Mouse (Mus musculus) CH12.LX (cell line): ENCODE data around the gene Gm21992. TPM values are rescaled to one million over a fixed set of nuclear protein-coding genes. Genes with fewer than 3 reads are reported as not detected.

Experiments used
- DNase-seq: peaks from one replicate; pipeline ENCODE4 v3.0.0-alpha.2; 2013; ENCODE audit errors: extremely low read depth
- H3K27ac ChIP-seq: 2 replicates; pipeline ENCODE4 v1.5.1; 2012; ENCODE audit warnings: low read depth, mild to moderate bottlenecking, control low read depth, moderate library complexity; ENCODE audit not compliant: insufficient read depth
- H3K27me3 ChIP-seq: replicated peaks from 2 replicates; pipeline ENCODE3; 2012; ENCODE audit warnings: inconsistent platforms
- H3K36me3 ChIP-seq, 2 experiments: replicated peaks in 1 of 2; 2 replicates each; pipeline versions ENCODE3 to v1.6.1; 2012; ENCODE audit warnings: inconsistent platforms in 1 of 2, low read length in 1 of 2, mild to moderate bottlenecking in 1 of 2, mixed read lengths in 1 of 2, moderate library complexity in 1 of 2; ENCODE audit not compliant: control insufficient read depth in 1 of 2, insufficient read depth in 1 of 2
- H3K4me1 ChIP-seq, 2 experiments: 2 replicates each; pipeline ENCODE4 v1.6.1; 2012; ENCODE audit warnings: inconsistent platforms in 1 of 2, moderate library complexity in 1 of 2; ENCODE audit not compliant: insufficient read depth in 2 of 2, control insufficient read depth in 1 of 2
- H3K4me2 ChIP-seq: 2 replicates; pipeline ENCODE4 v1.6.1; 2012; ENCODE audit warnings: low read depth, mild to moderate bottlenecking, control low read depth; ENCODE audit not compliant: poor library complexity, insufficient read depth, severe bottlenecking
- H3K4me3 ChIP-seq, 3 experiments: fragments of 150-350 bp in 1 of 3; sonication (generic) in 1 of 3; replicated peaks in 1 of 3; 2 replicates each; pipeline versions ENCODE3 to v1.5.1; 2011 to 2012; ENCODE audit warnings: low read depth in 2 of 3, low read length in 2 of 3, mild to moderate bottlenecking in 2 of 3, moderate library complexity in 2 of 3, control low read depth in 1 of 3, improper control_type of control experiment in 1 of 3, inconsistent platforms in 1 of 3, mixed read lengths in 1 of 3; ENCODE audit not compliant: poor library complexity in 1 of 3
- H3K79me2 ChIP-seq: replicated peaks from 2 replicates; pipeline ENCODE4 v1.6.1; 2012; ENCODE audit warnings: mild to moderate bottlenecking, moderate library complexity; ENCODE audit not compliant: control insufficient read depth, poor library complexity, insufficient read depth, severe bottlenecking; ENCODE audit errors: extremely low read depth
- H3K9ac ChIP-seq: 2 replicates; pipeline ENCODE4 v1.6.1; 2012; ENCODE audit warnings: low read depth, mild to moderate bottlenecking, control low read depth, moderate library complexity; ENCODE audit not compliant: insufficient read depth
- H3K9me3 ChIP-seq: replicated peaks from 2 replicates; pipeline ENCODE3; 2012; ENCODE audit warnings: low read length, inconsistent platforms, mixed read lengths
- CHD1 ChIP-seq: IDR thresholded peaks from 2 replicates; pipeline ENCODE4 v1.6.1; 2012; ENCODE audit warnings: low read depth, low read length, improper control_type of control experiment, inconsistent platforms
- EP300 ChIP-seq: IDR thresholded peaks from 2 replicates; pipeline ENCODE4 v1.6.1; 2011; ENCODE audit warnings: low read length, improper control_type of control experiment
- ETS1 ChIP-seq: conservative IDR thresholded peaks from 2 replicates; pipeline ENCODE4 v1.6.1; 2012; ENCODE audit warnings: low read depth, mild to moderate bottlenecking, inconsistent platforms, low read length, improper control_type of control experiment, moderate library complexity
- GABPA ChIP-seq: IDR thresholded peaks from 2 replicates; pipeline ENCODE4 v1.6.1; 2012; ENCODE audit warnings: low read depth, low read length, improper control_type of control experiment, inconsistent platforms; ENCODE audit not compliant: insufficient replicate concordance
- JUN ChIP-seq: IDR thresholded peaks from 2 replicates; pipeline ENCODE4 v1.6.1; 2011; ENCODE audit warnings: low read depth, mild to moderate bottlenecking, low read length, improper control_type of control experiment, moderate library complexity; ENCODE audit not compliant: insufficient read depth
- JUND ChIP-seq: conservative IDR thresholded peaks from 2 replicates; pipeline ENCODE4 v1.6.1; 2011; ENCODE audit warnings: low read depth, low read length, improper control_type of control experiment
- KAT2A ChIP-seq: IDR thresholded peaks from 2 replicates; pipeline ENCODE4 v1.6.1; 2012; ENCODE audit warnings: low read length, improper control_type of control experiment, inconsistent platforms; ENCODE audit not compliant: insufficient replicate concordance
- MAFK ChIP-seq: IDR thresholded peaks from 2 replicates; pipeline ENCODE4 v1.6.1; 2011; ENCODE audit warnings: low read length, improper control_type of control experiment; ENCODE audit not compliant: insufficient replicate concordance
- MAX ChIP-seq: IDR thresholded peaks from 2 replicates; pipeline ENCODE4 v1.6.1; 2011; ENCODE audit warnings: low read length, improper control_type of control experiment
- MAZ ChIP-seq: IDR thresholded peaks from 2 replicates; pipeline ENCODE4 v1.6.1; 2012; ENCODE audit warnings: low read depth, mild to moderate bottlenecking, inconsistent platforms, low read length, improper control_type of control experiment, moderate library complexity
- MEF2A ChIP-seq: IDR thresholded peaks from 2 replicates; pipeline ENCODE4 v1.6.1; 2014; ENCODE audit warnings: low read depth, mild to moderate bottlenecking, inconsistent platforms, low read length, improper control_type of control experiment, borderline replicate concordance
- MXI1 ChIP-seq: IDR thresholded peaks from 2 replicates; pipeline ENCODE4 v1.6.1; 2011; ENCODE audit warnings: mild to moderate bottlenecking, low read depth, low read length, improper control_type of control experiment
- MYC ChIP-seq: IDR thresholded peaks from 2 replicates; pipeline ENCODE4 v1.6.1; 2011; ENCODE audit warnings: low read depth, mild to moderate bottlenecking, improper control_type of control experiment, low read length
- NELFE ChIP-seq: IDR thresholded peaks from 2 replicates; pipeline ENCODE4 v1.6.1; 2011; ENCODE audit warnings: low read depth, low read length, improper control_type of control experiment
- NRF1 ChIP-seq: IDR thresholded peaks from 2 replicates; pipeline ENCODE4 v1.6.1; 2014; ENCODE audit warnings: low read depth, mild to moderate bottlenecking, inconsistent platforms, low read length, improper control_type of control experiment, moderate library complexity
- PAX5 ChIP-seq: IDR thresholded peaks from 2 replicates; pipeline ENCODE4 v1.6.1; 2012; ENCODE audit warnings: low read length, inconsistent platforms, mixed read lengths
- POLR2AphosphoS2 ChIP-seq: IDR thresholded peaks from 2 replicates; pipeline ENCODE4 v1.6.1; 2011; ENCODE audit warnings: low read depth, low read length, improper control_type of control experiment
- SIN3A ChIP-seq: IDR thresholded peaks from 2 replicates; pipeline ENCODE4 v1.6.1; 2012; ENCODE audit warnings: low read length, improper control_type of control experiment, inconsistent platforms
- SMC3 ChIP-seq: IDR thresholded peaks from 2 replicates; pipeline ENCODE4 v1.6.1; 2011; ENCODE audit warnings: low read depth, low read length, improper control_type of control experiment
- TBP ChIP-seq: conservative IDR thresholded peaks from 2 replicates; pipeline ENCODE4 v1.6.1; 2011; ENCODE audit warnings: low read depth, low read length, improper control_type of control experiment
- TCF12 ChIP-seq: IDR thresholded peaks from 2 replicates; pipeline ENCODE4 v1.6.1; 2014; ENCODE audit warnings: low read depth, mild to moderate bottlenecking, inconsistent platforms, low read length, improper control_type of control experiment
- UBTF ChIP-seq: IDR thresholded peaks from 2 replicates; pipeline ENCODE4 v1.6.1; 2012; ENCODE audit warnings: low read depth, mild to moderate bottlenecking, inconsistent platforms, low read length, improper control_type of control experiment, moderate library complexity
- USF1 ChIP-seq: IDR thresholded peaks from 2 replicates; pipeline ENCODE4 v1.6.1; 2014; ENCODE audit warnings: low read depth, mild to moderate bottlenecking, inconsistent platforms, low read length, improper control_type of control experiment
- USF2 ChIP-seq: conservative IDR thresholded peaks from 2 replicates; pipeline ENCODE4 v1.6.1; 2011; ENCODE audit warnings: low read depth, low read length, improper control_type of control experiment
- ZC3H11A ChIP-seq: IDR thresholded peaks from 2 replicates; pipeline ENCODE4 v1.6.1; 2012; ENCODE audit warnings: low read depth, mild to moderate bottlenecking, inconsistent platforms, low read length, improper control_type of control experiment
- ZKSCAN1 ChIP-seq: IDR thresholded peaks from 2 replicates; pipeline ENCODE4 v1.6.1; 2012; ENCODE audit warnings: low read depth, inconsistent platforms, low read length, improper control_type of control experiment, borderline replicate concordance
- ZNF384 ChIP-seq: IDR thresholded peaks from 2 replicates; pipeline ENCODE4 v1.6.1; 2012; ENCODE audit warnings: low read depth, low read length, improper control_type of control experiment, inconsistent platforms
- dilution Hi-C: fragments of 300-500 bp; cut with MboI; formaldehyde crosslinking; loops from 2 replicates; pipeline ENCODE4 v1.14.3; 2020; ENCODE audit warnings: low sequenced_read_pairs; ENCODE audit not compliant: extremely low pct_unique_long_range_greater_than_20kb, extremely low pct_ligation_motif_present
- in situ Hi-C: fragments of 300-500 bp; cut with MboI; formaldehyde crosslinking; loops from 3 replicates; pipeline ENCODE4 v1.14.3; 2019; ENCODE audit warnings: low sequenced_read_pairs, low pct_ligation_motif_present, low pct_unique_long_range_greater_than_20kb, mixed read lengths
- polyA plus RNA-seq: library from polyadenylated mRNA; unstranded; fragments of >175 nt; gene quantifications from 2 replicates; pipeline ENCODE4 v1.2.1, GENCODE M21; 2012; ENCODE audit warnings: low read depth; ENCODE audit not compliant: insufficient read length
- total RNA-seq, 2 experiments: library from RNA; depleted of rRNA; stranded (reverse); fragments of 300-350 nt in 1 of 2; fragments of >200 nt in 1 of 2; gene quantifications; 2 replicates each; pipeline ENCODE4 v1.2.3; 2012 to 2014

Gm21992 gene
- total and polyA plus RNA-seq, 3 experiments = 3.9 to 44.3 (median 17.0) TPM

DNA sequence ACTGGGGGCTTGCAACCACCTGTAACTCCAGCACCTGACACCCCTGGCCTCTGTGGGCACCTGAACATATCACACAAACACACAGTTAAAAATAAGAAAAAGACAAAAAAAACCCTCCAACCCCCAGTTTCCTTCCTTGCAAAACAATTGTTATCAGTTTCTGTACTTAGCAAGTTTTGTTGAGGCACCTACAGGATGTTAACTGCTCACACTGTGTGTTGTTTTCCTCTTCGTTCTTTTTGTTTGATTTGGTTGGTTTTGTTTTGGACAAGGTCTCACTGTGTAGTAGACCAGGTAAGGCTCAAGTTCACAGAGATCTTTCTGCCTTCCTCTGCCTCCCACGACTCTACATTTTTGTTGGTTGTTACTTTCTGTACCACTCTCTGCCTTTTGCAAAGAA, 31.2 kb upstream of the Gm21992 start:
- dilution Hi-C loops (no loop called here), in situ Hi-C loops (loop anchor here (5.0 kb wide), 1 partner anchor 85 kb away; the partner anchor contains the start of gene Rbm4b)
- TF ChIP-seq EP300 (no peak), MYC (no peak), TCF12 (no peak), SMC3 (no peak), GABPA (no peak), MAX (no peak), ETS1 (no peak), KAT2A (no peak), ZKSCAN1 (no peak), ZC3H11A (no peak), SIN3A (no peak), POLR2AphosphoS2 (no peak), MAFK (no peak), USF1 (no peak), MXI1 (no peak), USF2 (no peak), TBP (no peak), MAZ (no peak)
- Histone ChIP-seq H3K9me3 (no peaks in the 10 kb centered on the region), H3K4me2 (no peak overlapping the region), H3K27ac (no peak overlapping the region), H3K4me3 (no peak overlapping the region), H3K9ac (no peak overlapping the region), H3K79me2 (no peaks in the 10 kb centered on the region), H3K36me3 (no peaks in the 10 kb centered on the region), H3K4me1 (peaks cover 6 to 18% of the 10 kb centered on the region in 2 experiments; a peak in 3 of 4 replicates), H3K27me3 (peaks cover 57% of the 10 kb centered on the region)
- DNase-seq = no peak

DNA sequence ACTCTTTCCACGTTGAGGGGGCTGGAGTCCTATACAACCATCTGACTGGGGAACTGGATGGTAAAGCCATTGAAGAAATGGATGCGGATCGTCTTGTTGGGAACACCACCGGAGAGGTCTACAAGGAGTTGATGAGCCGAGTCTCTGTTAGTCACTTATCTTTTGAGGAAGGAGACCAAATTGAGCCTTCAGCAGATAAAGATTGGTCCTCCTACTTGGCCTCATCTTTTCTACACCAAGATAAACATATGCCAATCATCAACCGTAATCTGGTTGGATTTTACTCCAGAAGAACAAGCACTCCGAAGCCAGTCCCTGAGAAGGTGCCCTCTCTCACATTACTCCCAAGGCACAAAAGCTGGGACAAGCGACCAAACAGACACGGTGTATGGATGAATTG, 29.4 kb upstream of the Gm21992 start:
- Histone ChIP-seq H3K36me3 (peaks cover 5 to 12% of the 10 kb centered on the region in 2 experiments), H3K27me3 (peaks cover 51% of the 10 kb centered on the region), H3K27ac (no peak overlapping the region), H3K79me2 (no peaks in the 10 kb centered on the region), H3K9me3 (no peaks in the 10 kb centered on the region), H3K4me1 (peaks cover 6 to 19% of the 10 kb centered on the region in 2 experiments; a peak in 3 of 4 replicates), H3K9ac (no peak overlapping the region), H3K4me3 (no peak overlapping the region), H3K4me2 (no peak overlapping the region)
- dilution Hi-C loops (no loop called here), in situ Hi-C loops (loop anchor here (5.0 kb wide), 1 partner anchor 84 kb away; the partner anchor contains the start of gene Rbm4b)
- no peak for TF ChIP-seq ETS1
- no peak for TF ChIP-seq ZKSCAN1
- TF ChIP-seq EP300 = no peak
- TF ChIP-seq MEF2A = no peak
- no peak for TF ChIP-seq PAX5
- TF ChIP-seq ZC3H11A = no peak
- no peak for TF ChIP-seq NELFE
- TF ChIP-seq CHD1 = no peak
- TF ChIP-seq USF1 = no peak
- TF ChIP-seq POLR2AphosphoS2 = no peak
- TF ChIP-seq UBTF = no peak
- no peak for TF ChIP-seq MAZ
- TF ChIP-seq MYC = no peak
- TF ChIP-seq JUN = no peak
- no peak for TF ChIP-seq KAT2A
- no peak for TF ChIP-seq TBP
- TF ChIP-seq ZNF384 = no peak
- no peak for TF ChIP-seq NRF1
- no peak for TF ChIP-seq SIN3A
- TF ChIP-seq JUND = no peak
- no peak for DNase-seq
